Mouse (Mus musculus): ENCODE measurements around the gene Tas1r3. TPM values are rescaled to one million over a fixed set of nuclear protein-coding genes. Genes with fewer than 3 reads are reported as not detected.

Gene Tas1r3
- total and polyA plus RNA-seq, 3 experiments, result 0.13 to 0.35 (median 0.16) TPM

GRCm38 (mm10) chr4:155833234-155833633 lies 29.9 kb downstream of the Tas1r3 start:
- 83% methylated on average over 4 of the region's 4 CpGs for WGBS
- TF ChIP-seq CTCF (IDR thresholded peaks at IDR 0.05) (no peak), POLR2A (IDR thresholded peaks at IDR 0.05; ENCODE audit: insufficient read depth, low read depth, low read length) (no peak), EP300 (IDR thresholded peaks at IDR 0.05; ENCODE audit: insufficient read depth, low read depth, low read length) (no peak)
- Histone ChIP-seq H3K4me1 (ENCODE audit: control insufficient read depth, insufficient read depth, low read length) (peaks cover 19% of the 10 kb centered on the region), H3K9ac (ENCODE audit: low read depth, low read length) (no peak overlapping the region), H3K27me3 (ENCODE audit: control insufficient read depth, insufficient read depth, low read length) (no peaks in the 10 kb centered on the region), H3K4me3 (no peak overlapping the region), H3K36me3 (ENCODE audit: control insufficient read depth, insufficient read depth, low read length) (peaks cover 2% of the 10 kb centered on the region; the same call in 1 of the 2 replicates), H3K79me2 (replicated peaks; ENCODE audit: control insufficient read depth, insufficient read depth, low read length) (no peaks in the 10 kb centered on the region), H3K27ac (no peak overlapping the region)
- intact Hi-C loops (cut with DNase I), result no loop called here
- no peak for DNase-seq

GRCm38 (mm10) chr4:155832321-155832720 lies 30.8 kb downstream of the Tas1r3 start:
- H3K4me3 ChIP-seq, result peak overlapping the region; percentile 68
- WGBS, result 38% methylated on average over 10 of the region's 10 CpGs
- no peaks in the 10 kb centered on the region for H3K79me2 ChIP-seq (replicated peaks; ENCODE audit: control insufficient read depth, insufficient read depth, low read length)
- H3K36me3 ChIP-seq (ENCODE audit: control insufficient read depth, insufficient read depth, low read length), result peaks cover 2% of the 10 kb centered on the region; the same call in 1 of the 2 replicates
- H3K27me3 ChIP-seq (ENCODE audit: control insufficient read depth, insufficient read depth, low read length), result no peaks in the 10 kb centered on the region
- no peak for TF ChIP-seq CTCF (IDR thresholded peaks at IDR 0.05)
- TF ChIP-seq POLR2A (IDR thresholded peaks at IDR 0.05; ENCODE audit: insufficient read depth, low read depth, low read length), result no peak
- TF ChIP-seq EP300 (IDR thresholded peaks at IDR 0.05; ENCODE audit: insufficient read depth, low read depth, low read length), result no peak
- intact Hi-C loops (cut with DNase I), result no loop called here
- H3K27ac ChIP-seq, result peak overlapping the region; percentile 92
- H3K4me1 ChIP-seq (ENCODE audit: control insufficient read depth, insufficient read depth, low read length), result peaks cover 12% of the 10 kb centered on the region
- no peak for DNase-seq
- peak overlapping the region; percentile 84 for H3K9ac ChIP-seq (ENCODE audit: low read depth, low read length)

GRCm38 (mm10) chr4:155831831-155832230 lies 31.3 kb downstream of the Tas1r3 start:
- Histone ChIP-seq H3K36me3 (ENCODE audit: control insufficient read depth, insufficient read depth, low read length) (peaks cover 2% of the 10 kb centered on the region; the same call in 1 of the 2 replicates), H3K27ac (peak overlapping the region; percentile 92), H3K4me1 (ENCODE audit: control insufficient read depth, insufficient read depth, low read length) (peaks cover 12% of the 10 kb centered on the region), H3K9ac (ENCODE audit: low read depth, low read length) (peak overlapping the region; percentile 84), H3K4me3 (peak overlapping the region; percentile 68), H3K27me3 (ENCODE audit: control insufficient read depth, insufficient read depth, low read length) (no peaks in the 10 kb centered on the region), H3K79me2 (replicated peaks; ENCODE audit: control insufficient read depth, insufficient read depth, low read length) (no peaks in the 10 kb centered on the region)
- intact Hi-C loops (cut with DNase I), result loop anchor here (1.0 to 2.0 kb wide), 3 partner anchors 19 to 111 kb away; partner anchors contain the start of genes Ccnl2 and Ube2j2
- no peak for DNase-seq
- no peak for TF ChIP-seq POLR2A (IDR thresholded peaks at IDR 0.05; ENCODE audit: insufficient read depth, low read depth, low read length)
- TF ChIP-seq EP300 (IDR thresholded peaks at IDR 0.05; ENCODE audit: insufficient read depth, low read depth, low read length), result no peak
- TF ChIP-seq CTCF (IDR thresholded peaks at IDR 0.05), result no peak
- WGBS, result under 1% methylated on average over 25 of the region's 25 CpGs

- DNase-seq, result peak; percentile 95
- peaks cover 2% of the 10 kb centered on the region; the same call in 1 of the 2 replicates for H3K36me3 ChIP-seq (ENCODE audit: control insufficient read depth, insufficient read depth, low read length)
- no peaks in the 10 kb centered on the region for H3K79me2 ChIP-seq (replicated peaks; ENCODE audit: control insufficient read depth, insufficient read depth, low read length)
- intact Hi-C loops (cut with DNase I), result loop anchor here (1.0 to 2.0 kb wide), 3 partner anchors 18 to 112 kb away; partner anchors contain the start of genes Ccnl2 and Ube2j2
- H3K9ac ChIP-seq (ENCODE audit: low read depth, low read length), result peak within 1 kb of the TSS; percentile 84
- TF ChIP-seq CTCF (IDR thresholded peaks at IDR 0.05), result peak; percentile 84
- peak; percentile 86 for TF ChIP-seq POLR2A (IDR thresholded peaks at IDR 0.05; ENCODE audit: insufficient read depth, low read depth, low read length)
- peak; percentile 78; the same call in 1 of the 2 replicates for TF ChIP-seq EP300 (IDR thresholded peaks at IDR 0.05; ENCODE audit: insufficient read depth, low read depth, low read length)
- no peaks in the 10 kb centered on the region for H3K27me3 ChIP-seq (ENCODE audit: control insufficient read depth, insufficient read depth, low read length)
- peak within 1 kb of the TSS; percentile 68 for H3K4me3 ChIP-seq
- peak within 1 kb of the TSS; percentile 92 for H3K27ac ChIP-seq
- under 1% methylated on average over 49 of the region's 49 CpGs for WGBS
- peaks cover 12% of the 10 kb centered on the region for H3K4me1 ChIP-seq (ENCODE audit: control insufficient read depth, insufficient read depth, low read length)
Measured at GRCm38 (mm10) chr4:155831205-155831766, 31.9 kb downstream of the Tas1r3 start, which contains the start of gene Aurkaip1. Gene Aurkaip1, plus strand, starts transcription at chr4:155831272.

- Histone ChIP-seq H3K9ac (ENCODE audit: low read depth, low read length) (no peak overlapping the region), H3K79me2 (replicated peaks; ENCODE audit: control insufficient read depth, insufficient read depth, low read length) (no peaks in the 10 kb centered on the region), H3K36me3 (ENCODE audit: control insufficient read depth, insufficient read depth, low read length) (peaks cover 2% of the 10 kb centered on the region; the same call in 1 of the 2 replicates), H3K4me3 (peak overlapping the region; percentile 68; the same call in 1 of the 2 replicates), H3K27me3 (ENCODE audit: control insufficient read depth, insufficient read depth, low read length) (no peaks in the 10 kb centered on the region), H3K27ac (peak overlapping the region; percentile 92), H3K4me1 (ENCODE audit: control insufficient read depth, insufficient read depth, low read length) (peaks cover 12% of the 10 kb centered on the region)
- DNase-seq, result no peak
- TF ChIP-seq EP300 (IDR thresholded peaks at IDR 0.05; ENCODE audit: insufficient read depth, low read depth, low read length) (no peak), CTCF (IDR thresholded peaks at IDR 0.05) (no peak), POLR2A (IDR thresholded peaks at IDR 0.05; ENCODE audit: insufficient read depth, low read depth, low read length) (no peak)
- intact Hi-C loops (cut with DNase I), result loop anchor here (2.0 kb wide), 2 partner anchors 18 to 26 kb away; partner anchors contain the start of gene Ccnl2
- 46% methylated on average over 8 of the region's 8 CpGs for WGBS
Measured at GRCm38 (mm10) chr4:155830596-155830995, 32.6 kb downstream of the Tas1r3 start.

GRCm38 (mm10) chr4:155829866-155830265 lies 33.3 kb downstream of the Tas1r3 start:
- WGBS, result 77% methylated on average over 4 of the region's 4 CpGs
- Histone ChIP-seq H3K4me3 (no peak overlapping the region), H3K27me3 (ENCODE audit: control insufficient read depth, insufficient read depth, low read length) (no peaks in the 10 kb centered on the region), H3K9ac (ENCODE audit: low read depth, low read length) (no peak overlapping the region), H3K27ac (no peak overlapping the region), H3K79me2 (replicated peaks; ENCODE audit: control insufficient read depth, insufficient read depth, low read length) (no peaks in the 10 kb centered on the region), H3K36me3 (ENCODE audit: control insufficient read depth, insufficient read depth, low read length) (peaks cover 2% of the 10 kb centered on the region; the same call in 1 of the 2 replicates), H3K4me1 (ENCODE audit: control insufficient read depth, insufficient read depth, low read length) (peaks cover 12% of the 10 kb centered on the region)
- TF ChIP-seq POLR2A (IDR thresholded peaks at IDR 0.05; ENCODE audit: insufficient read depth, low read depth, low read length), result no peak
- TF ChIP-seq CTCF (IDR thresholded peaks at IDR 0.05), result no peak
- TF ChIP-seq EP300 (IDR thresholded peaks at IDR 0.05; ENCODE audit: insufficient read depth, low read depth, low read length), result no peak
- intact Hi-C loops (cut with DNase I), result loop anchor here (2.0 kb wide), 2 partner anchors 17 to 25 kb away; partner anchors contain the start of gene Ccnl2
- DNase-seq, result no peak
